Mouse (Mus musculus) kidney, postnatal 10 days (tissue): Measurements from ENCODE around the gene Gm26741.

Experiments
- DNase-seq: peaks from one replicate; pipeline ENCODE4 v3.0.0; 2021; ENCODE audit warnings: mixed read lengths

Gene Gm26741

GRCm38 (mm10) chr10:52391208-52391607, 32.6 kb downstream of the Gm26741 start:
- no peak for DNase-seq

GRCm38 (mm10) chr10:52396647-52397046, 38.1 kb downstream of the Gm26741 start:
- no peak for DNase-seq

GRCm38 (mm10) chr10:52398715-52399114, 40.1 kb downstream of the Gm26741 start:
- DNase-seq: no peak

GRCm38 (mm10) chr10:52399722-52400121, 41.2 kb downstream of the Gm26741 start:
- no peak for DNase-seq

- DNase-seq: no peak
Measured at GRCm38 (mm10) chr10:52405160-52405559, 46.6 kb downstream of the Gm26741 start.

- no peak for DNase-seq
Measured at GRCm38 (mm10) chr10:52407526-52407925, 49.0 kb downstream of the Gm26741 start.
